Mouse (Mus musculus) gastrocnemius, adult 2 months (tissue): Measurements from ENCODE around the gene Cic. TPM values are rescaled to one million over a fixed set of nuclear protein-coding genes. Genes with fewer than 3 reads are reported as not detected.
"Not testable (repeated sequence)": the region's sequence is repeated elsewhere in the genome, so short reads cannot be mapped to it uniquely, and the experiment has no call there.

Experiments used
- DNase-seq: peaks from one replicate; pipeline ENCODE4 v3.0.0; 2022
- H3K27ac ChIP-seq: fragments of 200-600 bp; 2 replicates; pipeline ENCODE4 v1.8.1; 2022; ENCODE audit warnings: mild to moderate bottlenecking
- H3K4me3 ChIP-seq: fragments of 200-600 bp; 2 replicates; pipeline ENCODE4 v1.8.1; 2022; ENCODE audit warnings: mild to moderate bottlenecking, moderate library complexity
- CTCF ChIP-seq: fragments of 200-600 bp; IDR thresholded peaks from 2 replicates; pipeline ENCODE4 v1.8.1; 2022; ENCODE audit warnings: antibody characterized with exemption, mild to moderate bottlenecking, moderate library complexity
- intact Hi-C: fragments of 180-260 bp; cut with DNase I; formaldehyde crosslinking; loops from one replicate; pipeline ENCODE4 v1.15.1; 2025
- total RNA-seq, 2 experiments: library from RNA; stranded (reverse); gene quantifications; 2 replicates each; pipeline ENCODE4 v1.2.3; 2021

Cic gene
- total RNA-seq, 2 experiments from 2014 or later: 37.0 to 40.4 TPM

DNA sequence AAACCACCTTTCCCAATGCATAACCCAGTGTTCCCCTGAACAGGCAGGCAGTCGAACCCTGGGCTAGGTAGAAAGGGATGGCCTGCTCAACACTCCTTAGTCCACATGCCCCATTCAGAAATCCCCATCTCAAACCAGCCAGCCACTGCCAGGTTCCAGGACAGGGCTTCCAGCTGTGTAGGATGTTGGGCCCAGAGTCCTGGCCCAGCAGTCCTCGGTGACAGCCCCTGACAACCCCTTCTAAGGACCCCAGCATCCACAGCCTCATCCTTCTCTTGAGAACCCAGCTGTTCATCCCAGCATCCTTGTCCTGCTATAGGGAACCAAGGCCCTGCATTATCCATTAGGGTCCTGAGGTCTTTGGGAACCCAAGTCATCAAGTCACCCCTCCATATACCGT lies 20.0 kb upstream of the Cic start:
- TF ChIP-seq CTCF: no peak
- Histone ChIP-seq H3K27ac (peak overlapping the region; percentile 97), H3K4me3 (peak overlapping the region; percentile 95)
- peak; percentile 18 for DNase-seq
- intact Hi-C loops: no loop called here

DNA sequence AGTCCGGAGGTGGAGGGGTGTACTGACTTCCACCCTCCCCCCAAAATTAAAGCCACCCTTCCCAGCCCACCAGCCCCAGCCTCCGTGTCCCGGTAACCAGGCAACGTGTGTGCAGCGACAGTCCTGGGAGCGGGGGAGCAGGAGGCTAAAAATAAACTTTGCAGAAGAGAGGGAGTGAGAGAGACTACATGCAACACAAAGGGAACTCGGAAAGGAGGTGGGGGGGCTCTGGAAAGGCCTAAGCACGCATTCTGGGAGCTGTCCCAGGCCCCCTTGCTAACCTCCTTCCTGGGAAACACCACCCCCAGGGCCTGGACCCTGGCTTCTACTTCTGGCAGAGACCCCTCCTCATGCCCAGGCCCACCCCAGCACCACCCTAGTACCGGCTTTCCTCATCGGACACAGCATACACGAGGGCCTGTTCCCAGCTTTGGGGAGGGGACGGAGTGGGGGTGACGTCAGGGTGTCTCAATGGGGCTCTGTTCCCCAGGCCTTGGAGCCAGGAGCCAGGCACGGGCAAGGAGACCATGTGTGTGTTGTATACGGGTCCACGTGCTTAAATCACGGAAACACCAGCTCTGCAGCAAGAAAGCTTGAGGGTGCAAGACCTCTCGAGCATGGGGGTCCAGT lies 19.4 kb upstream of the Cic start:
- no peak for TF ChIP-seq CTCF
- Histone ChIP-seq H3K4me3 (peak overlapping the region; percentile 95), H3K27ac (peak overlapping the region; percentile 97)
- intact Hi-C loops: no loop called here
- DNase-seq: peak; percentile 59

DNA sequence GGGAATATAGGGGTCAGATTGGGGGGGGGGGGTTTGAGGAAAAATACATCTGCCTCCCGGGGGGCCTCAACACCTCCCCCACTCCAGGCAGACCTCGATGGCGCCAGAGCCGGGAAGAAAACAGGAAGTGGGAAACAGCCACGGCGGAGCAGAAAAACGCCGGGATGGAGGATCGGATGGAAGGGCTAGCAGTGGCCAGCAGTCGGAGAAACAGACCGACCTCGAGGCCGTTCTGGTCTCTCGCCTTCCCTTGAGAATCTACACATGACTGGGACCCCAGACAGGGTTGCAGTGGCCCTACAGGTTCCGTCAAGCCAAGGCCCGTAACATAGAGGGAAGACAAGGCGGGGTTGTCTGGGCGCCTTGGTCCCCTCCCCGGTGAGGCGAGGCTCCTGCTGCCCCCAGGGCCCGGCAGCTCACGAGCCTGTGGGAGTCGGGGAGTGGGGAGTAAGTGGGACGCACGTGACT lies 18.6 kb upstream of the Cic start:
- no peak for DNase-seq
- Histone ChIP-seq H3K27ac (peak overlapping the region; percentile 97), H3K4me3 (peak overlapping the region; percentile 95)
- intact Hi-C loops: no loop called here
- no peak for TF ChIP-seq CTCF

DNA sequence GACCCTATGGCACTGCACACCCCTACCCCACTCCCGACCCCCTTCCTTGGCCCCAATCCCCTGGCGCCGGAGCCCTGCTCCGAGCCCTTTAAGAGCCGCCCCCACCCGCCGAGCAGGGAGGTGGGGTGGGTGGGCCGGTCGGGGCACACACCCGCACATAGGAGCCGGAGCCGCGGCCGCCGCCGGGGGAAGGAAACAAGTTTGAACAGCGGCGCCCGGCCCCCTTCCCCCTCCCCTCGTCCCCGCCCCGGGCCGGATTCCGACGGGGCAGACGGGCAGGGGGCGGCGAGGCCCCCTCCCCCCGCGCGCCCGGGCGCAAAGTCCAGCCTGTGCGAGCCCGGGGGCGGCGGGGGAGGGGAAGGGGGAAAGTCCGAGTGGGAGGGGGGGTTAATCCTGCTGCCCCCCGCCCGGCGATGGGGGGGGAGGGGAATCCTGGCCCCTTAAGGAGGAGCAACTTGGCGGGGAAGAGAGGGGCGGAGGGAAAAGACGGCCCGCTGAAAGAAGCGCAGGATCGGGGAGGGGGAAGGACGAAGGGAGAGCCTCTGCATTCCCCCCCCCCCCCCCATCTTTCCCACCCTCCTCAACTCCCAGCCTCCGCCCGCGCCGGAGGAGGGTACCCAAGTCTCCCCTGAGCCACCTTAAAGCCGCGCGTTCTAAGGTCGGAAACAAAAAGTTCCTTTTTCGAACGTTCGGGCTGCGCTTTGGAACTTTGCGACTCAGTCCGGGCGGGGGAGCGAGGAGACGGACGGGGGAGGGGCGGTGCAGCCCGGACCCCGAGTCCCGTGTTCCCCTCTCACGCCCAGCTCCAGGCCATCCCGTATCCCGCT lies 18.0 kb upstream of the Cic start:
- Histone ChIP-seq H3K27ac (peak overlapping the region; percentile 97), H3K4me3 (peak overlapping the region; percentile 95)
- DNase-seq: peak; percentile 90
- intact Hi-C loops: no loop called here
- TF ChIP-seq CTCF: no peak

DNA sequence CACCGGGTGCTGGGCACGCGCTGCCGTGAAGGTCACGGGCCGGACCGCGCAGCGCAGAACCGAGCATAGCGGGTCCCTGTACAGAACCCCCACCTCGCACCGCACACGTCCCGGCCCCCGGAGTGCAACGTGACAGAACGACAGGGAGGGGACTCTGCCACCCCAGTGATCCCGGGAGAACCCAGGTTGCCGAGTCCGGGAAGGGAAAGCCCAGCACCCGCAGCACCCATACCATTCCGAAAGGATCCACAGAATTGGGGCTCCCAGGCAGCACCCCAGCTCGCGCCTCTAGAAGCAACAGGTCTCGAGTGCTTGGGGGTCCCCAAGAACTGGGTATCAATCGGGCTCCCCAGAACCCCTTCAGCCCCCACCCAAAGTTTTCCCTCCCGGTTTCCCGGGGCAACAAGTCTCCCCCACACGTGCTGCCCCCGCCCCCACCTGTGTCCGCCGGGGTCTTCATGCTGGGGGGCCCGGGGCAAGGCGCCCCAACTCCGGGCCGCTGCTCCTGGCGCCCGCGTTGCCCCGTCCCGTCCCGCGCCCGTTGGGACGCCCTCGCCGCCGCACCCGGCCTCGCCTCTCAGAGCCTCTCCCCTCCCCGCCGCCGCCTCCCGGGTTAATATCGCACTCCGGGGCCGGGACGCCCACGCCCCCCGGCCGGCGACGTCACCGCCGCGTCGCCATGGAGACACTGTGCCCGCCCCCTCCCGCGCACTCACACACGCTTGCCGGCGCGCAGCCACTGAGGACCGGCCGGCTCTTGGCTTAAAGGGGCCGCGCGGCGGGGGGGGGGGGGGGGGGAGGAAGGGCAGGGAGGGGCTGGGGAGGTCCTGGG lies 17.1 kb upstream of the Cic start, which contains the start of gene Erf:
Erf (minus strand) TSS at position 621 of the 832 bp plus-strand sequence.
- intact Hi-C loops: no loop called here
- DNase-seq: peak; percentile 97

DNA sequence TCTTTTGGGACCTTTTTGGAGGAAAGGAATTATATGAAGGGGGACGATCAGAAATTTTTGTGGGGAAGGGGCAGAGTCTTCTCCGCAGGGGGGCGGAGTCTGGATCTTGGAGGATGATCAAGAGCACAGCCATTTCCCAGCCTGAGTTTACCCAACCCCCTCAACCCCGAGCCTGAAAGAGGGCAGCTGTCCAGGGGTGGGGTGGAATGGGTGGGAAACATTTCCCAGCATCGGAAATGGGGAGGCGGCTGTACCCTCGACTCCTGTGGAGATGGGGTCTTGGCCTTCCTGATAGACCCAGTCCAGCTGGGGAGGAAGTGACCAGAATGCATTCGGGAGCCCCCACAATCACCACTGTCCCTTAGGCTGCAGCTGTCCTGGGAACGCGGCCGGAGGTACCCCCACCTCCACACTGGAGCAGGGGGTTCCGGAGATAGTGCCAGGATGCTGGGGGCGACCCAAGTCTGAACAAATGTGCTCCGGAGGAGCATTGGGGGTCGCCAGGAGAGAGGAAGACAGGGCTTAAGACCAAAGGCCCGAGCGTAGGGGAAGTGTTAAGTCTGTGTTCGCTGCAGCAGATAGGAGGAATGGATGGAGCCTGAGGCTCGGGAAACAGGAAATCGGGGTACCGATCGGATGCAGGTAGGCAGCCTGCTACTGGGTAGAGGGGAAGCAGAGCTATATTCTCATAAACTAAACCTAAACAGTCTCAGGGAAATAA lies 16.3 kb upstream of the Cic start:
- no peak for TF ChIP-seq CTCF
- peak overlapping the region; percentile 95 for H3K4me3 ChIP-seq
- peak; percentile 78 for DNase-seq
- peak overlapping the region; percentile 97 for H3K27ac ChIP-seq
- intact Hi-C loops: loop anchor here (1.0 kb wide), 1 partner anchor 16 kb away; the partner anchor contains the start of gene Cic

More for the DNA sequence above, 17.1 kb upstream of the Cic start, which contains the start of gene Erf:
- no peak for TF ChIP-seq CTCF
- Histone ChIP-seq H3K27ac (peak within 1 kb of the TSS; percentile 97), H3K4me3 (peak within 1 kb of the TSS; percentile 95)

DNA sequence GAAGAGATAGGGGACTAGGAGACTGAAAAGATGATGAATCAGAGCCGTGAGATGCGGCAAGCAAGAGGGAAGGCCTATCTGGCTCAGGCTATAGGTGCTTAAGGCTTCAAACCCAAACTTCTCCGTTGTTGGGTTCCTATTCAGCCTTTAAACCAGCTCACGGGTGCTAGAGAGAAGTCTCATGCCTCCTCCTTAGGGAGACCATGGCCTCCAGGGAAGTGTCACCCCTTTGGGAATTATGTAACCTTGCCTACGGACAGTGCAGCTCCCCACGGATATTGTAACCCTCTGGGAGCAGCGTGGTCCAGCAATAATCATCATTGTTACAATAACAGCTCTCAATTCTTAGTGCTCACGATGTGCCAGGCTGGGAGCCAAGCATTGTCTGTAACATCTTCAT lies 15.7 kb upstream of the Cic start:
- H3K4me3 ChIP-seq: peak overlapping the region; percentile 95
- no peak for TF ChIP-seq CTCF
- DNase-seq: no peak
- intact Hi-C loops: loop anchor here (1.0 kb wide), 1 partner anchor 15 kb away; the partner anchor contains the start of gene Cic
- peak overlapping the region; percentile 97 for H3K27ac ChIP-seq

DNA sequence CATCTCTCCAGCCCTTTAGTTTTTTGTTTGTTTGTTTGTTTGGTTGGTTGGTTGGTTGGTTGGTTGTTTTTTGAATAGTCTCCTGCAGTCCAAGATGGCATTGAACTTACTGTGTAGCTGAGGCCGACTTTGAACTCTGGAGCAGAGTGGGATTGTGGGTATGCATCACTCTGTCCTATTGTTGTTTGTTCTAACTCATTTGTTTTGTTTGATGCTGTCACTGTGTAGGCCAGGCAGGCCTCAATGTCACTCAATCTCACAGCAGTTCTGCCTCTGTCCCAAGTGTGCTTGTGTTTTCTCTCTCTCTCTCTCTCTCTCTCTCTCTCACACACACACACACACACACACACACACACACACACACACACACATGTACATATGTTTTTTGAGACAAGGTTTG lies 5.6 kb upstream of the Cic start:
- TF ChIP-seq CTCF: no peak
- DNase-seq: no peak
- Histone ChIP-seq H3K4me3 (no peak overlapping the region), H3K27ac (no peak overlapping the region)
- intact Hi-C loops: no loop called here

DNA sequence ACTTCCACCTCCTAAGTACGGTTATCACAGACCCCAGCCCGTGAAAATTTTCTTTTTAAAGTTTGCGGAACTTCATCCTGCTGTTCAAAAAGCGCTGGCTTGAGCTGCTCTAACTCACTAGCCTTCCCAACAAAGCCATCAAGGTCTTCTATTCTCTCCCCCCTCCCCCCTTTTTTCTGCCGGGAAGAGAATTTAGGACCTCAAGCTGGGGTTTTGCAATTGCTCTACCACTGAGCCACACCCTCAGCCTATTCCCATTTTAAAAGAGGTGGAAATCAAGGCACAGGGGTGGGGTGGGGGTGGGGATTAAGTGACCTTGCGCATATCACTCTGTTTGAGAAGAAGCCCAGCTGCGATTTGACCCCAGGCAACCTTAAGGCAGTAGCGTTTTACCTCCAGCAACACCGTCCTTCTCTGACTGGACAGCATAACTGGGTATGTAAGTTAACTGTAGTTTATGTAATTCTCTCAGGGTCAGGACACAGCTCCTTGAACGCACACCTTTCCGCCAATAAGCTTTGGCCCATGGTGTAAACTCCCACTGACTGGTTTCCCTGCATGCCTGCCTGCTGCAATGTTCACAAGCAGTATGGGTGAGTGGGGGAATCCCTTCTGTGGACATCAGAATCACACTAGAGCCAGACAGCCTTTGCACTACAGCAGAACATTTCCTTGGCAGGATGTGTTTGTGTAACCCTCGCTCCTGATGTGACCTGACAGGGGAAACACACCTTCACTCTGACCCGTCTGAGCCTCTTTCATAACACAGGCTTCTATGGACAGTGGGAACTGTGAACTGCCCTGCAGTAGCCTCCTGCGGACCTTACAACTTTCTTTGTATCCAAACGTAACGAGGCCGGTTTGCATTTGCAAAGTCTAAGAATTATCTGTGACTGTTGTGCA lies 3.3 kb upstream of the Cic start:
- DNase-seq: no peak
- H3K27ac ChIP-seq: no peak overlapping the region
- no peak overlapping the region for H3K4me3 ChIP-seq
- no peak for TF ChIP-seq CTCF
- intact Hi-C loops: no loop called here

DNA sequence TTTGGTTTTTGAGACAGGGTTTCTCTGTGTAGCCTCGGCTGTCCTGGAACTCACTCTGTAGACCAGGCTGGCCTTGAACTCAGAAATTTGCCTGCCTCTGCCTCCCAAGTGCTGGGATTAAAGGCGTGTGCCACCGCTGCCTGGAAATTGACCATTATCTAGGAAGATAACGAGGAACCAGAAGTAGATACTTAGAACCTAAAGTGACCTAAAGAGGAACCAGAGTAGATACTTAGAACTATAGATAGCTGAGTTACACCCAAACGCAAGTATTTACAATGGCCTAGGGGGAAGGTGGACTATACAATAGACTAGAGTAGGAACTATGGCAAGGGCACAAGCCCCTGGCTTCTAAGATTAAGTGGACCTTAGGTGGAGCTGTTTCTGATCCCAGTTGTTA lies 1.8 kb upstream of the Cic start:
- intact Hi-C loops, H3K4me3 ChIP-seq, H3K27ac ChIP-seq, DNase-seq: not testable (repeated sequence)

DNA sequence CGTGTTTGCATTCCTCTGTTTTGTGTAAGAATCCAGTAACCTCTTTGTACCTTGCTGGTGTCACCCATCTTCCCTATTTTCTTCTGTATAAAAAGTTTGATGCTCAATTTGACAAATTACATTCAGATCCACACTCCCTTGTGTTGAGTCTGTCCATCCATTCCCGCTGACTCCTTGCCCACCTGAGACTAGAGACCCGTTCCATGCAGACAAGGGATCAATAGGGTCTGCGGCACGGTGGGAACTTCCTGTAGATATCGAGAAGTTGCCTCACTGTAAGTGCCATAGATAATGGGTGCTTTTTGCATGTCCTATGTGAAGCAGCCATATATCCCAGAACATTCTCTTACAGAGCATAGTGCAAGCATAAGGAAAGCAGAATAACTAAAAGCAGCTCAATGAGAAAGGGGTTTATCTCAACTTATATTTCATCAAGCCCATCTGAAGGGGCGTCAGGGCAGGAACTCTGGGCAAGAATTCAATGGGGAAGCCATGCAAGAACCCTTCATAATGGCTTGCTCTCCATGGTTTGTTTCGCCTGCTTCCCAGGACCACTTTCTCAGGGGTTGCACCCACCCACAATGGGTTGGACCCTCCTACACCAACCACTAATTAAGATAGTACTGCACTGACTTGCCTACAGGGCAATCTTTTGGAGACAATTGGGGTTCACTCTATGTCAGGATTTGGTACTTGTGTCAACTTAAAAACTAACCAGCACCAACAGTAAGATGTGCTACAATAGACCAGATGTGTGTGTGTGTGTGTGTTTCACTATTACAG lies 1.1 kb upstream of the Cic start:
- TF ChIP-seq CTCF: no peak
- DNase-seq: no peak
- intact Hi-C loops: no loop called here
- H3K27ac ChIP-seq: no peak overlapping the region
- H3K4me3 ChIP-seq: no peak overlapping the region
